Mouse (Mus musculus): ENCODE results near the gene Man1a. TPM values are rescaled to one million over a fixed set of nuclear protein-coding genes. Genes with fewer than 3 reads are reported as not detected.

Gene Man1a
- polyA plus RNA-seq, 1 experiment from 2014 or later, result 12.0 TPM

DNA sequence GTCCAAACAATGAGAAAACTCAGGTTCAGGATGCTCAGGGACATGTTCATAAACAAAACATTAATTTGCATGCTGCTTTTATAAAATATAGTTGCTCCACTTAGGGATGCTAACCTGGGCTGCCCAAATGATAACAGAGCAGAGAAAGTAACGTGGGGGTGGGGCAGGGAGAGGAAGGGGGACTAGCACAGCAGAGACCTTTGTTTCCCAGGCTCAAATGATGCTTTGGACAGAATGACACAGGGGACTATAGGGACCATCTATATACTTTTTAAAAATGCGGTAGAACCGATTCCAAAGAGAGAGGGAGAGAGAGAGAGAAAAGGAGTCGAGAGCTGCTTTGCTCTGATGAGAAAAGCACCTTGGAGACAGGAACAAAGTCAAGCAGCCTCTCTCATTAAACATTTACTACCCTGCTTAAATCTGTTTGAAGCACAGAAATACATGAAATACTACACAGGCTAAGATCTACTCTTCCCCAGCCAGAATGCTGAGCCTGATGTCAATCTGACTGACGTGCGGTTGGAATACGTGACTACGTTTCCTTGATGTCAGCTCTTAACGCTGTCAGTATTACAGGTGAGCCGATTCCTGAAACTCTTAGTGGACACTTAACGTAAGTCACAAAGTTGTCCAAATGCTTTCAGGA, 63.1 kb downstream of the Man1a start:
- no peak overlapping the region for H3K4me3 ChIP-seq (replicated peaks)
- H3K36me3 ChIP-seq (replicated peaks), result peaks cover 24% of the 10 kb centered on the region
- no peak overlapping the region for H3K27ac ChIP-seq (replicated peaks)
- no peak overlapping the region for H3K9ac ChIP-seq
- no peaks in the 10 kb centered on the region for H3K27me3 ChIP-seq
- 87% methylated on average over 11 of the region's 11 CpGs for WGBS (ENCODE audit: insufficient replicate concordance)
- H3K4me2 ChIP-seq, result no peak overlapping the region
- peaks cover 12% of the 10 kb centered on the region for H3K4me1 ChIP-seq (replicated peaks)
- no peaks in the 10 kb centered on the region for H3K9me3 ChIP-seq (replicated peaks)
- no peak for ATAC-seq (ENCODE audit: insufficient read depth)

DNA sequence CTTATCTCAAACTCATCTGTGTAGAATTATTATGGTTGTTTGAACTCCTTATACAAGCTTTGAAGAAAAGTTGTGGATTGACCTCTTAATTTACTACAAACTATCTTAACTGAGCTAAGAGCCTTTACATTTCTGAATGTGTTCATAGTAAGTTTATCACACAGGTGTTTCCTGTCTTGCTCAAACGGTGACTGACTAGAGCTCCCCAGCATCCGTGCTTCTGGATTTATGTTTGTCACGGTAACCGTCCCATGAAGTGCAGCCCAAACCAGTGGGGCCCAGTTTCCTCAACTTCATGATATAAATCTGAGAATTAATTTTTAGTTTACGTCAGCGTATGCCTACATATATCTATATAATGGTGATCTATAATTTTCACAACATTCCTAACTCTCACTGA, 67.3 kb downstream of the Man1a start:
- H3K4me1 ChIP-seq (replicated peaks), result peaks cover 10% of the 10 kb centered on the region
- ATAC-seq (ENCODE audit: insufficient read depth), result no peak
- H3K9me3 ChIP-seq (replicated peaks), result no peaks in the 10 kb centered on the region
- H3K4me3 ChIP-seq (replicated peaks), result no peak overlapping the region
- peaks cover 26% of the 10 kb centered on the region for H3K36me3 ChIP-seq (replicated peaks)
- H3K27ac ChIP-seq (replicated peaks), result no peak overlapping the region
- H3K9ac ChIP-seq, result no peak overlapping the region
- WGBS (ENCODE audit: insufficient replicate concordance), result 56% methylated on average over 6 of the region's 6 CpGs
- no peaks in the 10 kb centered on the region for H3K27me3 ChIP-seq
- no peak overlapping the region for H3K4me2 ChIP-seq

DNA sequence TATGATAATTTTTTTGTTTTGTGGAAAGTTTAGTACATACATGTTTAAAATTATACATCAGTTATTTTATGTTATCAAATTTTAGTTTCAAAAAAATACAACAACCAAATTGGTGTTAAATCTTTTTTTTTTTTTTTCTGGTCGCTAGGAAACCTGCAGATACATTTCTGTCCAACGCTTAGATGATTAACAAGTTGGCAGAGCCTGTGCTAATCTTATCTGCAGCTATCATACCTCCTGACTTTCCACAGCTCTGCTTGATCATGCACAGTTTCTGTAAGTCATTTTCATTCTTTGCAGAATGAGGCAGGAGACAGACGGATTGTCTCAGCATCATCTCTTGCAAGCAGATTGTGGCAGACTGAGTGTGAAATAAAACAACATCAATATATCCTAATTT, 69.5 kb downstream of the Man1a start:
- H3K36me3 ChIP-seq (replicated peaks), result peaks cover 12% of the 10 kb centered on the region
- no peak overlapping the region for H3K27ac ChIP-seq (replicated peaks)
- WGBS (ENCODE audit: insufficient replicate concordance), result 25% methylated on average over 3 of the region's 3 CpGs
- H3K9ac ChIP-seq, result no peak overlapping the region
- no peak overlapping the region for H3K4me2 ChIP-seq
- H3K4me3 ChIP-seq (replicated peaks), result no peak overlapping the region
- H3K9me3 ChIP-seq (replicated peaks), result no peaks in the 10 kb centered on the region
- peaks cover 8% of the 10 kb centered on the region for H3K4me1 ChIP-seq (replicated peaks)
- ATAC-seq (ENCODE audit: insufficient read depth), result no peak
- no peaks in the 10 kb centered on the region for H3K27me3 ChIP-seq

DNA sequence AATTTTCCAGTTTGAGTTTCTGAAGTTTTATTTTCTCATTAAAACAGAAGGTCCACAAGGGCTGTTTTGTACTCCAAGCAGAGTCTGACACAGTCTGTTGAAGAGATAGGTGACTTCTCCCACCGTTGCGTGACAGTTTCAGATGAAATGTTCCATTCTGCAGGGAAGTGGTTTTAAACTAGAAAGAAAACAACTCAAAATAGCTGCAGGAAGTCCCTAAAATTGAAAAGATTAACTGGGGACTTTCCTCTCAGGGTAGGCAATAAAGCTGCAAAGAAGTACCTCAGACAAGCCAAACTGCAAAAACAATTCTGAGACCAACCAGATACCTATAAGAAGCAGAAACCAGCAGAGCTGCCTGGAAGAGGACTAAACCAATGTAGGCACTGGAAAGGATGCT, 70.6 kb downstream of the Man1a start:
- Histone ChIP-seq H3K9me3 (replicated peaks) (no peaks in the 10 kb centered on the region), H3K4me1 (replicated peaks) (peaks cover 8% of the 10 kb centered on the region), H3K27me3 (no peaks in the 10 kb centered on the region), H3K9ac (no peak overlapping the region), H3K4me3 (replicated peaks) (no peak overlapping the region), H3K36me3 (replicated peaks) (peaks cover 12% of the 10 kb centered on the region), H3K27ac (replicated peaks) (no peak overlapping the region), H3K4me2 (no peak overlapping the region)
- 64% methylated on average over 2 of the region's 2 CpGs for WGBS (ENCODE audit: insufficient replicate concordance)
- no peak for ATAC-seq (ENCODE audit: insufficient read depth)

DNA sequence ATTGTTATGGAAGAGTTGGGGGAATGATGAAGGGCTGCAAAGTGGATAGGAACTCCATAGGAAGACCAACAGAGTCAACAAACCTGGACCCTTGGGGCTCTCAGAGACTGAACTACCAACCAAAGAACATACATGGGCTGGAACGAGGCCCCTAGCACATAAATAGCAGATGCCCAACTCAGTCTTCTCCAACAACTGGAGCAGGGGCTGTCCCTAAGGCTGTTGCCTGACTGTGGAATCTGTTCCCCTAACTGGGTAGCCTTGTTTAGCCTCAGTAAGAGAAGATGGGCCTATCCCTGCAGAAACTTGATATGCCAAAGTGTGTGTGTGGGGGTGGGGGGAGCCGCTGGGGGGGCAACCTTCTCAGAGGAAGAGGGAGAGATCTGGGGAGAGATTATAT, 73.5 kb downstream of the Man1a start:
- Histone ChIP-seq H3K27ac (replicated peaks) (no peak overlapping the region), H3K27me3 (no peaks in the 10 kb centered on the region), H3K4me1 (replicated peaks) (peaks cover 15% of the 10 kb centered on the region), H3K9me3 (replicated peaks) (no peaks in the 10 kb centered on the region), H3K36me3 (replicated peaks) (0 out of 2 replicates have a peak, but pooled peaks cover 3% of the 10 kb centered on the region), H3K9ac (no peak overlapping the region), H3K4me3 (replicated peaks) (no peak overlapping the region), H3K4me2 (no peak overlapping the region)
- WGBS (ENCODE audit: insufficient replicate concordance), result 78% methylated on average over 2 of the region's 2 CpGs
- ATAC-seq (ENCODE audit: insufficient read depth), result no peak

DNA sequence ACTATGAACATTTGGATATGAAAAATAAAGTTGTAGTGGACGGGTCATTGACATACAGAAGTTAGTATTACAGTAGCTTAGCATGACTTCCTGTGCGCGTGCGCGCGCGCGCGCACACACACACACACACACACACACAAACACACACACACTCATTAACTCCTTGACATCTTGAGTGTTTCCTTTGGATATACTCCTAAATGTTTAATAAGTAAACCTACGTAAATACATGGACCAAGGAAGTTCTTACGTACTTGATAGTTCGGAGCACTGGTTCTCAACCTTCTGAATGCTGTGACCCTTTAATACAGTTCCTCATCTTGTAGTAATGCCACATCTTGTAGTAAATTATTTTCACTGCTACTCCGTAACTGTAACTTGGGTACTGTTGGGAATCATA, 79.1 kb downstream of the Man1a start:
- WGBS (ENCODE audit: insufficient replicate concordance), result 93% methylated on average over 13 of the region's 13 CpGs
- Histone ChIP-seq H3K4me2 (no peak overlapping the region), H3K36me3 (replicated peaks) (no peaks in the 10 kb centered on the region; the same call in 1 of the 2 replicates)

DNA sequence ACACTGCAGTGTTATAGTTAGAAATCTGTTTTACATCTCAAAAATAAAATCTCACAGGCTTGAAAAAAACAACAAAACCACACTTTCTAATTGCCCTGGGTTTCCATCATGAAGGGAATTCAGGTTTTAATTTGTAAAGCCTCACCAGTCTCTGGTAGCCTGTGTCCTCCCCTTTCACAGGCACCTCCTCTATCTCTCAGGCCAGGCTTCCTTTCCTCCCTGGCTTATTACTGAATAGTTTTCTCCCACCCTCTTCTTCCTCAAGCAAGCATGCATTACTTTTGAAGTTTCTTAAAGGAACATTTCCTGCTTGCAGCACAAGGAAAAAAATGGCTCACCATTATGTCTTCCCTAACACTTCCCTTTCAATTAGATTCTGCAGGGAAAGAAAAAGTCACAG, 80.2 kb downstream of the Man1a start:
- Histone ChIP-seq H3K9ac (no peak overlapping the region), H3K27me3 (no peaks in the 10 kb centered on the region), H3K4me1 (replicated peaks) (peaks cover 7% of the 10 kb centered on the region; the same call in 1 of the 2 replicates), H3K9me3 (replicated peaks) (no peaks in the 10 kb centered on the region), H3K4me3 (replicated peaks) (no peak overlapping the region), H3K4me2 (no peak overlapping the region), H3K27ac (replicated peaks) (no peak overlapping the region), H3K36me3 (replicated peaks) (no peaks in the 10 kb centered on the region; the same call in 1 of the 2 replicates)
- ATAC-seq (ENCODE audit: insufficient read depth), result no peak

More for the DNA sequence above, 79.1 kb downstream of the Man1a start:
- H3K4me1 ChIP-seq (replicated peaks), result peaks cover 7% of the 10 kb centered on the region; the same call in 1 of the 2 replicates
- no peak overlapping the region for H3K27ac ChIP-seq (replicated peaks)
- H3K27me3 ChIP-seq, result no peaks in the 10 kb centered on the region
- no peak for ATAC-seq (ENCODE audit: insufficient read depth)
- no peak overlapping the region for H3K9ac ChIP-seq
- H3K9me3 ChIP-seq (replicated peaks), result no peaks in the 10 kb centered on the region
- no peak overlapping the region for H3K4me3 ChIP-seq (replicated peaks)

DNA sequence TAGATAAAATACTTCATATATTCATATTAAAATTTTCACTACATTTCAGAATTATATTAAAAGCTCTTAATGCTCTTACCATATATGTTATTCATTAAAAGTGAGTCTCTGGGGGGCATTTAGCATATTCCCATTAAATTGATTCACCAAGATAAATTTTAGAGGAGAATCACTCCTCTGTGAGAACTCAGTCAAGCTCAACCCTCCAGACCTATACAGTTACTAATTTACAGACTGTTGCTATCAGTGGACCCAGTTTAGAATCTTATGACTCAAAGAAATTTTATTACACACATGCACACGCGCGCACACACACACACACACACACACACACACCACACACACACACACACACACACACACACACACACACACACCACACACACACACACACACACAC, 81.8 kb downstream of the Man1a start:
- WGBS (ENCODE audit: insufficient replicate concordance), result 90% methylated on average over 3 of the region's 3 CpGs
- no peak overlapping the region for H3K4me2 ChIP-seq

DNA sequence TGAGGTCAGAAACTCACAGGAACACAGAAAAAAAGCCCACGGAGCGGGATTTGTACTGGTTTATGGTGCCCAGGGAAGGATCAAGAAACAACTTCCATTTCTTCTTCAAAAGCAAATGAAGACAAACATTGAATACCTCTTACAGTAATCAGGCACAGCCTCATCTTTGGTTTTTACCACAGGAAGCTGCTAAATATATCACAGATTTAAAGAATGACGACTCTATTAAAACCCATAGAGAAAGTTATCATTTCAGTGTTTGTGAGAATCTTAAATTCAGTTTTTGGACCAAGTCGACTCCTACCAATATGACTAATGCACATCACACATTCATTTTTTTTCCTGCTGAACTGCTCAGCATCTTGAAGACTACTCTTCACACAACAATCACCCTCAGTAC, 86.0 kb downstream of the Man1a start:
- WGBS (ENCODE audit: insufficient replicate concordance), result 65% methylated on average over 4 of the region's 4 CpGs

More for the DNA sequence above, 81.8 kb downstream of the Man1a start:
- Histone ChIP-seq H3K9me3 (replicated peaks) (no peaks in the 10 kb centered on the region), H3K4me1 (replicated peaks) (no peaks in the 10 kb centered on the region), H3K9ac (no peak overlapping the region), H3K4me3 (replicated peaks) (no peak overlapping the region), H3K36me3 (replicated peaks) (no peaks in the 10 kb centered on the region; the same call in 1 of the 2 replicates), H3K27me3 (no peaks in the 10 kb centered on the region), H3K27ac (replicated peaks) (no peak overlapping the region)
- ATAC-seq (ENCODE audit: insufficient read depth), result no peak

DNA sequence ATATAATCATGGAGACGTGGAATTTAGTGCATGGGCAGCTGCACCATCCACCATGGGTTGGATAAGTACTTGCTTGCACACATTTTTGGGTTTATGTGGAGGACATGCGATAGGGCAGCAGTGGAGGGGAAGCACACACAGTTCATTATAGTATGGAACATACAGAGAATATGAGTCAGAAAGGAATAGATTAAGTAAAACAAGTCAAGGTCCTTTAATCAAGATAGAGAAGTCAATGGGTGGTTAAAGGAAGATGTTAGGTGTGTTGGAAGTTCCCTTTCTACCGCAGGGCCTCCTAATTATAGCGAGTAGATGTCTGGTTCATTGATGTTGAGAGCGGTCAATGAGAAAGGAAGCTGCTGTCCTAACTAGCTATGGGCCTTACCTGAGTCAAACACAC, 91.5 kb downstream of the Man1a start:
- H3K27ac ChIP-seq (replicated peaks), result no peak overlapping the region
- WGBS (ENCODE audit: insufficient replicate concordance), result 89% methylated on average over 5 of the region's 5 CpGs
- H3K9ac ChIP-seq, result no peak overlapping the region
- no peak overlapping the region for H3K4me3 ChIP-seq (replicated peaks)
- H3K4me2 ChIP-seq, result no peak overlapping the region
- no peaks in the 10 kb centered on the region for H3K9me3 ChIP-seq (replicated peaks)
- peaks cover 6% of the 10 kb centered on the region; the same call in 1 of the 2 replicates for H3K36me3 ChIP-seq (replicated peaks)
- no peak for ATAC-seq (ENCODE audit: insufficient read depth)
- no peaks in the 10 kb centered on the region for H3K27me3 ChIP-seq
- H3K4me1 ChIP-seq (replicated peaks), result no peaks in the 10 kb centered on the region

More for the DNA sequence above, 86.0 kb downstream of the Man1a start:
- Histone ChIP-seq H3K27ac (replicated peaks) (no peak overlapping the region), H3K27me3 (no peaks in the 10 kb centered on the region), H3K9ac (no peak overlapping the region), H3K36me3 (replicated peaks) (no peaks in the 10 kb centered on the region; the same call in 1 of the 2 replicates), H3K4me2 (no peak overlapping the region), H3K4me3 (replicated peaks) (no peak overlapping the region), H3K9me3 (replicated peaks) (no peaks in the 10 kb centered on the region), H3K4me1 (replicated peaks) (no peaks in the 10 kb centered on the region)
- ATAC-seq (ENCODE audit: insufficient read depth), result no peak

DNA sequence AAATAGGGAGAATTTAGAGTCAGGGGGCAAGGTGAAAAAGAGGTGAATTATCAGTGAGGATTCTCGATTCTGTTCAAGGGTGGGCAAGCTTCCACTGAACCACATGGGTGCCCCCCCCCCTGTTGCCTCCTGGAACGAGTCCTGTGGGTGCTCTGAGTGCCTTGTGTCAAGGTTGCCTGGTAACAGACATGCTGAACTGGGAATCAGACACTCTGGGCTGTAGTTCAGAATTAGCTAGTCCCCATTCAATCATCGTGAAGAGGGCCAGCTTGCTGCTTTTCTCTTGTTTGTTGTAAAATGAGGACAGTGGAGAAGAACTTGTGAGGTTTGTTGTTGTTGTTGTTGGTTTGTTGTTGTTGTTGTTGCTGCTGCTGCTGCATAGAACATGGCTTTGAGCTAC, 92.3 kb downstream of the Man1a start:
- WGBS (ENCODE audit: insufficient replicate concordance), result 70% methylated on average over 3 of the region's 3 CpGs
- ATAC-seq (ENCODE audit: insufficient read depth), result no peak
- H3K4me2 ChIP-seq, result no peak overlapping the region
- no peak overlapping the region for H3K27ac ChIP-seq (replicated peaks)
- H3K36me3 ChIP-seq (replicated peaks), result peaks cover 6% of the 10 kb centered on the region; the same call in 1 of the 2 replicates
- no peaks in the 10 kb centered on the region for H3K27me3 ChIP-seq
- H3K9me3 ChIP-seq (replicated peaks), result no peaks in the 10 kb centered on the region
- H3K4me1 ChIP-seq (replicated peaks), result no peaks in the 10 kb centered on the region
- H3K9ac ChIP-seq, result no peak overlapping the region
- H3K4me3 ChIP-seq (replicated peaks), result no peak overlapping the region

DNA sequence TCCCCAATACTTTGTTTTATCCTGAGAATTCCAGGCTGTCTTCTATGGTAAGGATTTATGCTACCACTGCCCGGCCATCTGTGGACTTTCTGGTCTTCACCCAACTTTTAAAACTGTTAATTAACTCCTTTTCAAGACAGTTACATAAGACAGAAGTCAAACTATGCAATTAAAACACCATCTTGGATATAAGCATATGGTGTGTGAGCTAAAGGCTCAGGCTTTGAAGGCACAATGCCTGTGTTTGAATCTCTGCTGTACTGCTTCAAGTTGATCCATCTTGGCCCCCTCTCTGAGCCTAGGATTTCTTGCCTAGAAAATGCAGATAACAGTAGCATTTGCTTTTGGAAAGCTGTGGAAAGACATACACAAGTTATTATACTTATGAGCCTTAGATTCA, 97.8 kb downstream of the Man1a start:
- Histone ChIP-seq H3K4me2 (no peak overlapping the region), H3K27me3 (no peaks in the 10 kb centered on the region), H3K27ac (replicated peaks) (no peak overlapping the region), H3K36me3 (replicated peaks) (peaks cover 14% of the 10 kb centered on the region), H3K4me1 (replicated peaks) (no peaks in the 10 kb centered on the region), H3K9ac (no peak overlapping the region), H3K4me3 (replicated peaks) (no peak overlapping the region), H3K9me3 (replicated peaks) (no peaks in the 10 kb centered on the region)
- WGBS (ENCODE audit: insufficient replicate concordance), result 88% methylated on average over 1 of the region's 1 CpGs
- no peak for ATAC-seq (ENCODE audit: insufficient read depth)

Data from liver, embryonic 15.5 days (tissue).